Mouse (Mus musculus) gastrocnemius, postnatal 14 days (tissue): ENCODE measurements around the gene Olfr1. TPM values are rescaled to one million over a fixed set of nuclear protein-coding genes. Genes with fewer than 3 reads are reported as not detected.

ENCODE experiments used
- DNase-seq: peaks from one replicate; pipeline ENCODE4 v3.0.0; 2021; ENCODE audit warnings: mixed read lengths
- intact Hi-C: fragments of 180-260 bp; cut with DNase I; formaldehyde crosslinking; loops from one replicate; pipeline ENCODE4 v1.15.1; 2025; ENCODE audit warnings: low total_unique reads
- long read RNA-seq, 2 experiments: library from polyadenylated mRNA; stranded (forward); transcript quantifications; one replicate each; pipeline ENCODE4 v2.0.0; 2021
- total RNA-seq, 2 experiments: library from RNA; stranded (reverse); gene quantifications; 2 replicates each; pipeline ENCODE4 v1.2.3; 2021

Olfr1 gene
- not detected for total RNA-seq
- long read RNA-seq, experiment 1, result 0 reads
- long read RNA-seq, experiment 2, result 0 reads

GRCm38 (mm10) chr11:73399514-73399913, at the start of gene Olfr1:
Gene Olfr1, minus strand, starts transcription at chr11:73399614.
- no peak for DNase-seq
- intact Hi-C loops, result no loop called here

DNA sequence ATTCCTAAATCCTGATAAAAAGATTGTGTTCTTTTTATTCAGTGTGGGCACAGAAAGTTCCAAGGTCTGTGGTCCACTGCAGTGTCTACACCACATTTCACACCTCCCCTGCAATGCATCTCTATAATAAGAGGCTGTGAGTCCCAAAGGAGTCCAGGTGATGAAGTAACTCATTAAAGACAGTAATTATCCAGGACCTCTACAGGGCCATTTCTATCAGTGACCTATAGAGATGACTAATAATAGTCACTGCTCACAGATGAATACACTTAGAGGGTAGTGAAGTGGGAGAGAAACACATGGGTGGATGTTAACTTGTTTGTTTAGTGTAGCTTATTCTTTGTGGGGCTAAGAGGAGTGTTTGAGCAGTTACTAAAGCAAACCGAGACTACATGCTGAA, 29.0 kb upstream of the Olfr1 start, which contains the start of gene Olfr378:
Gene Olfr378 (minus strand): TSS at position 101 of the 400 bp plus-strand sequence.
- intact Hi-C loops, result no loop called here
- DNase-seq, result no peak

DNA sequence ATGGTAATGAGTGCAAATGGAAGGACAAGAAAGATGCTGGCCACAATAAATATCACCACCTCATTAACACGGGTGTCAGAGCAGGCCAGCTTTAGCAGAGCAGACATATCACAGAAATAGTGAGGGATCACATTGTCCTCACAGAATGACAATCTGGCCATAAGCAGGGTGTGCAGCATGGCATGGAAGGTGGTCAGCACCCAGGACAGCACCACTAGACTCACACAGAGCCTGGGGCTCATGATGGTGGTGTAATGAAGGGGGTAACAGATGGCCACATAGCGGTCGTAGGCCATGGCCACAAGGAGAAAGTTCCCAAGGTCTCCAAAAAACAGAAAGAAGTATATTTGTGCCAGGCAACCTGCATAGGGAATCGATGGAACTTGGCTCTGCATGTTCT, 4.0 kb downstream of the Olfr1 start:
- intact Hi-C loops, result no loop called here
- no peak for DNase-seq

- intact Hi-C loops, result no loop called here
- no peak for DNase-seq
Measured at GRCm38 (mm10) chr11:73370946-73371345, 28.5 kb downstream of the Olfr1 start, which contains the start of gene Olfr376. Gene Olfr376, plus strand, starts transcription at chr11:73371246.

GRCm38 (mm10) chr11:73350483-73350882, 48.9 kb downstream of the Olfr1 start, which contains the start of gene Olfr20:
Gene Olfr20, plus strand, starts transcription at chr11:73350783.
- no peak for DNase-seq
- intact Hi-C loops, result no loop called here

Other genes starting within 250 kb of the Olfr1 start
- gene P2rx5, start 239.2 kb downstream of the Olfr1 start, total RNA-seq, result 1 to 10 TPM; 6.9 to 7.5 TPM
- gene Emc6, start 222.6 kb downstream of the Olfr1 start, total RNA-seq, result 10 to 100 TPM; 66.9 to 77.6 TPM
- gene Tax1bp3, start 222.5 kb downstream of the Olfr1 start, total RNA-seq, result 10 to 100 TPM; 18.9 to 21.7 TPM
- gene Ctns, start 200.6 kb downstream of the Olfr1 start, total RNA-seq, result 1 to 10 TPM; 8.3 to 8.8 TPM
- 1 to 10 TPM; 1.3 to 1.7 TPM for gene Shpk, start 200.2 kb downstream of the Olfr1 start, total RNA-seq
- under 1 TPM; 0.11 to 0.16 TPM for gene Trpv1, start 165.3 kb downstream of the Olfr1 start, total RNA-seq
- gene Trpv3, start 132.2 kb downstream of the Olfr1 start, total RNA-seq, result under 1 TPM; 0.04 to 0.06 TPM
- gene Aspa, start 70.0 kb downstream of the Olfr1 start, total RNA-seq, result 1 to 10 TPM; 1.2 to 1.8 TPM
- not detected for gene Gm49340, start 69.9 kb downstream of the Olfr1 start, total RNA-seq
- not detected for gene Spata22, start 69.9 kb downstream of the Olfr1 start, total RNA-seq
- not detected for gene Olfr20, start 48.8 kb downstream of the Olfr1 start, total RNA-seq
- gene Olfr376, start 28.4 kb downstream of the Olfr1 start, total RNA-seq, result not detected
- not detected for gene Olfr378, start 28.9 kb upstream of the Olfr1 start, total RNA-seq
- not detected for gene Olfr380, start 57.9 kb upstream of the Olfr1 start, total RNA-seq
- gene Olfr381, start 92.0 kb upstream of the Olfr1 start, total RNA-seq, result not detected
- gene Olfr382, start 117.6 kb upstream of the Olfr1 start, total RNA-seq, result not detected
- not detected for gene Olfr385, start 193.4 kb upstream of the Olfr1 start, total RNA-seq
- gene Olfr384, start 199.0 kb upstream of the Olfr1 start, total RNA-seq, result not detected